ENCODE assay signal across 20 mouse cellular contexts in the genomic region with DNA sequence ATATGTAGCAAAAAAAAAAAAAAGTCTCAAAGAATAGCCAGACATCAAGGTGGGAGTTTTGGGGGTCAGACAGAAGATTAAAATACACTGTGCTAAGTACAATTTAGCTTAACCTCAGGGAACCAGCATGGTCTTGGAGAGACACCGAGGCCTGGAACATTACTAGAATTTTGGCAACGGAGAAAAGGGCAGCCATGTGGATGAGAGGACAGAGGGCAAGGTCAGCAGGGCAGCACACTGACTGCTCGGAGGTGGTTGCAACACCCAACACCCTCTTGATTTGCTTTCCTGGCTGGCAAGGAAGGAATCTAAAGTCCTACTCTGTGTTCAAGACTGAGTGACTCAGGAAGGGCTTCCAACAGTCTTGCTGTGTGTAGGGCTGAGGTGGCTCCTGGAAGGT.
A peak's percentile ranks its signal among the peaks of the same experiment; 100 is the strongest.
DNase-seq lines count a peak whose midpoint lies in the region; ATAC-seq and TF ChIP-seq lines count a peak whose summit lies in the region.
"Had no signal": no experiment of that assay in that cellular context is flagged by ENCODE, and none has a peak within 500 bp of the region (broad histone marks: within the 10 kb centered on the region; RNA-seq: fewer than 3 reads in every experiment).

No protein-coding gene starts in this region.

- H3K36me3 ChIP-seq in kidney, adult 2 months (ENCODE audit: control insufficient read depth, insufficient read depth, low read length) = no peaks in the 10 kb centered on the region
- H3K36me3 ChIP-seq in kidney, embryonic 15.5 days = no peaks in the 10 kb centered on the region
- H3K36me3 ChIP-seq: embryonic facial prominence, embryonic 13.5 days; limb, embryonic 13.5 days; midbrain, embryonic 12.5 days; neural tube, embryonic 12.5 days had no signal

- H3K27me3 ChIP-seq in kidney, adult 2 months (replicated peaks; ENCODE audit: control insufficient read depth, insufficient read depth, low read length) = no peaks in the 10 kb centered on the region
- no peaks in the 10 kb centered on the region for H3K27me3 ChIP-seq in kidney, embryonic 15.5 days
- H3K27me3 ChIP-seq: embryonic facial prominence, embryonic 13.5 days; limb, embryonic 13.5 days; midbrain, embryonic 12.5 days; neural tube, embryonic 12.5 days had no signal

- no peak for TF ChIP-seq POLR2A in kidney, adult 2 months (IDR thresholded peaks at IDR 0.05; ENCODE audit: low read depth, low read length)

- no peak overlapping the region for H3K4me2 ChIP-seq in kidney, embryonic 15.5 days
- H3K4me2 ChIP-seq: embryonic facial prominence, embryonic 13.5 days; hindbrain, embryonic 14.5 days; limb, embryonic 13.5 days; midbrain, embryonic 12.5 days; neural tube, embryonic 12.5 days had no signal

- no peaks in the 10 kb centered on the region for H3K4me1 ChIP-seq in kidney, adult 2 months (ENCODE audit: control insufficient read depth, insufficient read depth, low read length)
- no peaks in the 10 kb centered on the region for H3K4me1 ChIP-seq in kidney, embryonic 15.5 days
- H3K4me1 ChIP-seq: embryonic facial prominence, embryonic 13.5 days; limb, embryonic 13.5 days; midbrain, embryonic 12.5 days; neural tube, embryonic 12.5 days had no signal

- DNase-seq in adrenal gland, adult (ENCODE audit: inconsistent age in 2 of 2, low spot score in 1 of 2) = peak; percentile 74 to 75
- DNase-seq in adrenal gland, adult 18-20 months (ENCODE audit: low spot score in 2 of 2) = no peak
- peak; percentile 84 for DNase-seq in kidney, adult 2 months
- DNase-seq in lung, postnatal 36 days = peak; percentile 19
- no peak for DNase-seq in lung, postnatal 14 days
- DNase-seq in kidney, postnatal 14 days = peak; percentile 29
- DNase-seq in layer of hippocampus, adult 9-11 months = no peak
- DNase-seq: cerebellum, adult 11 months; heart, postnatal 36 days; layer of hippocampus, postnatal 36 days; spleen, adult 18-20 months; thymus, adult 18-20 months; thymus, postnatal 4 days had no signal

- TF ChIP-seq CTCF in kidney, adult 2 months (conservative IDR thresholded peaks at IDR 0.05; ENCODE audit: insufficient read depth, insufficient read length, low read depth, low read length) = no peak

- ATAC-seq in kidney, embryonic 15.5 days (replicated peaks; ENCODE audit: low FRiP score) = no peak
- ATAC-seq: forebrain, embryonic 14.5 days had no signal

- H3K9ac ChIP-seq in kidney, embryonic 15.5 days = no peak overlapping the region
- H3K9ac ChIP-seq: embryonic facial prominence, embryonic 13.5 days; hindbrain, embryonic 14.5 days; limb, embryonic 13.5 days; midbrain, embryonic 12.5 days; neural tube, embryonic 12.5 days had no signal

- H3K4me3 ChIP-seq in kidney, adult 2 months (ENCODE audit: insufficient read depth, low read depth, low read length) = no peak overlapping the region
- H3K4me3 ChIP-seq in kidney, embryonic 15.5 days (replicated peaks) = no peak overlapping the region
- H3K4me3 ChIP-seq: embryonic facial prominence, embryonic 13.5 days; limb, embryonic 13.5 days; midbrain, embryonic 12.5 days; neural tube, embryonic 12.5 days had no signal

- H3K9me3 ChIP-seq in kidney, embryonic 15.5 days (replicated peaks) = no peaks in the 10 kb centered on the region
- H3K9me3 ChIP-seq: embryonic facial prominence, embryonic 13.5 days; limb, embryonic 13.5 days; midbrain, embryonic 12.5 days; neural tube, embryonic 12.5 days had no signal

- no peak overlapping the region for H3K27ac ChIP-seq in kidney, adult 2 months (ENCODE audit: insufficient read depth, low read depth, low read length)
- H3K27ac ChIP-seq in kidney, embryonic 15.5 days = no peak overlapping the region
- H3K27ac ChIP-seq: embryonic facial prominence, embryonic 13.5 days; hindbrain, embryonic 14.5 days; limb, embryonic 13.5 days; midbrain, embryonic 12.5 days; neural tube, embryonic 12.5 days had no signal

- WGBS in kidney, adult 2 months = 39% methylated on average over 3 of the region's 3 CpGs
- 56% methylated on average over 3 of the region's 3 CpGs for WGBS in kidney, embryonic 15.5 days

Comparison
In these comparisons a context has a peak if more than half of its experiments do, and no peak if none do; other contexts are left out.
1. DNase-seq: peak in adrenal gland, adult (2 of 2), kidney, adult 2 months (single experiment), lung, postnatal 36 days (single experiment) and kidney, postnatal 14 days (single experiment); none in adrenal gland, adult 18-20 months (0 of 2), lung, postnatal 14 days (single experiment) and layer of hippocampus, adult 9-11 months (single experiment).